Mouse (Mus musculus) large intestine, adult 2 months (tissue): ENCODE data around the gene Trim23. TPM values are rescaled to one million over a fixed set of nuclear protein-coding genes. Genes with fewer than 3 reads are reported as not detected.
A peak's percentile ranks its signal among the peaks of the same experiment; 100 is the strongest.

Experiments
- DNase-seq: peaks from one replicate; pipeline ENCODE4 v3.0.0-alpha.2; 2012; ENCODE audit warnings: low read depth, low spot score
- WGBS: fragments of 180-500 bp; shearing (Covaris S2); methylation state at CpG from one replicate; pipeline ENCODE4 v1.1.7; 2018; 5-methylcytosine and 5-hydroxymethylcytosine counted together
- polyA plus RNA-seq: library from polyadenylated mRNA; depleted of rRNA; stranded (reverse); fragments of >200 nt; gene quantifications from 2 replicates; pipeline ENCODE4 v1.2.3, GENCODE M21; 2012; rRNA removed

Trim23 gene
- polyA plus RNA-seq, 1 experiment, result 0.86 TPM

DNA sequence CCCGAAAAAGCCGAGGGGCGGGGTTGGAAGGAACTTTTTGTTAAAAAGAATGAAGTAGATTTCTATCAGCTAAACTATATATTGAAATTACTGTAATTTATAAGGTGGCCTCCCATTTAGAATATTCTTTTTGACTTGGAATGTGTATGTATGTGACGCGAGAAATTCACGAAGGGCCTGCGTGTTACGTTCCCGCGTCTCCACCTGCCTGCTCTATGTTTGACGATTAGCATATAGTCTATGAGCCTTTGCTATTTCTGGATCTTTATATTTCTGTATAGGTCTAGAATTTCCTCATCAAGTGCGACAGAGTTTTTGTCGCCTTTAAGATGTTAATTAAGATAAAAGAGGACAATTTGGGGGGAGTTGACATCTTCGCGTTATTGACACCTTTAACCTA, 50.6 kb downstream of the Trim23 start:
- 2% methylated on average over 15 of the region's 15 CpGs for WGBS
- DNase-seq, result peak; percentile 4

Other genes with a start within 250 kb of the Trim23 start
- gene Nln, start 69.2 kb upstream of the Trim23 start, polyA plus RNA-seq, result 8.1 and 10.9 TPM in 2 replicates
- gene Sgtb, start 69.1 kb upstream of the Trim23 start, polyA plus RNA-seq, result 0.45 and 0.62 TPM in 2 replicates
- gene Trappc13, start 328 bp upstream of the Trim23 start, polyA plus RNA-seq, result 11.5 and 11.6 TPM in 2 replicates
- gene Cenpk, start 49.8 kb downstream of the Trim23 start, polyA plus RNA-seq, result 0.38 and 0.51 TPM in 2 replicates
- gene Ppwd1, start 50.0 kb downstream of the Trim23 start, polyA plus RNA-seq, result 1.5 and 1.6 TPM in 2 replicates
- gene Adamts6, start 109.0 kb downstream of the Trim23 start, polyA plus RNA-seq, result 0.61 and 0.82 TPM in 2 replicates